Mouse (Mus musculus) intestine, embryonic 14.5 days (tissue): Measurements from ENCODE around the gene Sco2. TPM values are rescaled to one million over a fixed set of nuclear protein-coding genes. Genes with fewer than 3 reads are reported as not detected.

Experiments
- ATAC-seq: fragments of 200-750 bp; cut with Nextera tagmentation; replicated peaks from 2 replicates; pipeline ENCODE4 v1.8.0; 2017; ENCODE audit warnings: low read depth, moderate number of reproducible peaks, moderate TSS enrichment, moderate library complexity; ENCODE audit not compliant: low FRiP score, low TSS enrichment
- DNase-seq: peaks from one replicate; pipeline ENCODE4 v3.0.0-alpha.2; 2018; ENCODE audit warnings: low spot score
- H3K27ac ChIP-seq: fragments of 300-500 bp; sonication (generic); 2 replicates; pipeline ENCODE4 v1.5.1; 2014; ENCODE audit warnings: low read depth, mild to moderate bottlenecking, control low read depth
- H3K27me3 ChIP-seq: fragments of 300-500 bp; sonication (generic); replicated peaks from 2 replicates; pipeline ENCODE4 v1.6.1; 2014; ENCODE audit warnings: low read length, control low read depth; ENCODE audit not compliant: control insufficient read depth, insufficient read depth
- H3K36me3 ChIP-seq: fragments of 300-500 bp; sonication (generic); 2 replicates; pipeline ENCODE4 v1.6.1; 2014; ENCODE audit warnings: low read length, control low read depth; ENCODE audit not compliant: control insufficient read depth, insufficient read depth
- H3K4me1 ChIP-seq: fragments of 300-500 bp; sonication (generic); replicated peaks from 2 replicates; pipeline ENCODE4 v1.6.1; 2014; ENCODE audit warnings: low read length, control low read depth, mixed read lengths; ENCODE audit not compliant: control insufficient read depth, insufficient read depth
- H3K4me2 ChIP-seq: fragments of 300-500 bp; sonication (generic); 2 replicates; pipeline ENCODE4 v1.6.1; 2014; ENCODE audit warnings: low read length
- H3K4me3 ChIP-seq: fragments of 300-500 bp; sonication (generic); 2 replicates; pipeline ENCODE4 v1.5.1; 2014; ENCODE audit warnings: low read depth, low read length, control low read depth, mixed read lengths
- H3K9ac ChIP-seq: fragments of 300-500 bp; sonication (generic); 2 replicates; pipeline ENCODE4 v1.6.1; 2014; ENCODE audit warnings: mild to moderate bottlenecking, low read length
- H3K9me3 ChIP-seq: fragments of 300-500 bp; sonication (generic); 2 replicates; pipeline ENCODE4 v1.6.1; 2016; ENCODE audit warnings: low read length, control low read depth; ENCODE audit not compliant: control insufficient read depth
- WGBS: fragments of 180-500 bp; shearing (Covaris S2); extraction: QIAGEN DNeasy Blood & Tissue Kit; methylation state at CpG from one replicate; pipeline ENCODE4 v1.1.7; 2014; 5-methylcytosine and 5-hydroxymethylcytosine counted together
- polyA plus RNA-seq: library from polyadenylated mRNA; unstranded; fragments of >200 nt; fragmentation: Nextera tagmentation; extraction: Ambion mirVana; gene quantifications from 2 replicates; pipeline ENCODE4 v1.2.1, GENCODE M21; 2014

The Sco2 gene
- 12.3 and 14.6 TPM in 2 replicates for polyA plus RNA-seq

DNA sequence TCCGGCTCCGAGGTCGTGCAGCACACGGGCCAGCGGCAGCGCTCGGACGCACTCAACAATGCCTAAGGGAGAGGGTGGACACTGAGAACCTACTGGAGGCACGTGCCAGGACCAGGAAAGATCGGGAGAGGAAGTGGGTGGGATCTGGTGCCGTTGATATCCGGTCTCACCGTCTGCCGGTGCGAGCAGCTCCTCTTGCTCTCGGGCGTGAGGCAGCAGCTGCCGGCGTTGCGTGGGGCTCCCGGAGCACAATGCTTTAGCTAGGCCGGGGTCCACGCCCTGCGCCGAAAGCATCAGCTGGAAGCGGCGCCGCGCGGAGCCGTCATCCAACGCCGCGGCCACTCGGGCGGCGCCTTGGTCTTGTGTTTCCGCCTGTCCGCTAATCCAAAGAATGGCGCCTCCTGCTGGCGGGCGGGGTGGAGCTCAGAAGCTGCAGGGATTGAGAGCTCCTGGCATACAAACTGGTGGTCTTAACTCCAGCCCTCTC lies at the start of gene Sco2:
TSS of gene Sco2 (minus strand) at position 85 of the 487 bp plus-strand sequence.
- Histone ChIP-seq H3K4me2 (peak within 1 kb of the TSS; percentile 77), H3K4me1 (peaks cover 17% of the 10 kb centered on the region), H3K9me3 (no peaks in the 10 kb centered on the region), H3K4me3 (peak within 1 kb of the TSS; percentile 68), H3K27me3 (peaks cover 28% of the 10 kb centered on the region), H3K9ac (peak within 1 kb of the TSS; percentile 70), H3K36me3 (peaks cover 39% of the 10 kb centered on the region), H3K27ac (peak within 1 kb of the TSS; percentile 86)
- ATAC-seq (peak; percentile 79), DNase-seq (peak; percentile 99)
- 0% methylated on average over 42 of the region's 42 CpGs for WGBS

GRCm38 (mm10) chr15:89421938-89422337 lies 48.3 kb upstream of the Sco2 start:
- no peak overlapping the region for H3K4me3 ChIP-seq
- no peak overlapping the region for H3K27ac ChIP-seq
- no peaks in the 10 kb centered on the region for H3K9me3 ChIP-seq
- DNase-seq = no peak
- peaks cover 26% of the 10 kb centered on the region for H3K36me3 ChIP-seq
- ATAC-seq = no peak
- H3K4me1 ChIP-seq = no peaks in the 10 kb centered on the region
- H3K9ac ChIP-seq = no peak overlapping the region
- 97% methylated on average over 9 of the region's 9 CpGs for WGBS
- H3K4me2 ChIP-seq = no peak overlapping the region
- H3K27me3 ChIP-seq = no peaks in the 10 kb centered on the region

DNA sequence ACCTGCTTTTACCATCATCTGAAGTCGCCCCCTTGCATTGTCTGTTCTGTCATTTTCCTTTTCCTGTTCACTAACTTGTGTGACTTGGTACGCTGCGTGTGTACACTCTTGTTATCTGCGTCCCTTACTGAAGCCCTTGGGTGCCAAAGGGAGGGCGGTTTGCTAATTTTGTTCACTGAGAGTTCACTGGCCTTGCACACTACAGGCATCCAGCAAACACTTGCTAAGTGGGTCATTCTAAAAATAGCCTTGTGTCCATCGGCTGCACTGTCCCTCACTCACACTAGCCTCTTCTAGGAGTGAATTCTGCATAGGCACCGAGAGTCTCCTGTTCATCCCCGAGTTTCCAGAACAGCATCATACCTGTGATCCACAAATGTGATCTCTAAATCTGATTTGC lies 41.6 kb upstream of the Sco2 start:
- WGBS = 87% methylated on average over 8 of the region's 8 CpGs
- peaks cover 14% of the 10 kb centered on the region; the same call in 1 of the 2 replicates for H3K36me3 ChIP-seq
- no peaks in the 10 kb centered on the region for H3K9me3 ChIP-seq
- H3K4me2 ChIP-seq = no peak overlapping the region
- no peak overlapping the region for H3K4me3 ChIP-seq
- DNase-seq (no peak), ATAC-seq (no peak)
- H3K27me3 ChIP-seq = no peaks in the 10 kb centered on the region
- no peak overlapping the region for H3K27ac ChIP-seq
- no peak overlapping the region for H3K9ac ChIP-seq
- no peaks in the 10 kb centered on the region for H3K4me1 ChIP-seq

- Histone ChIP-seq H3K27me3 (no peaks in the 10 kb centered on the region), H3K36me3 (no peaks in the 10 kb centered on the region), H3K4me1 (no peaks in the 10 kb centered on the region), H3K9me3 (peaks cover 4% of the 10 kb centered on the region; the same call in 1 of the 2 replicates), H3K27ac (no peak within 1 kb of the TSS), H3K4me2 (no peak within 1 kb of the TSS), H3K9ac (no peak within 1 kb of the TSS), H3K4me3 (no peak within 1 kb of the TSS)
- WGBS = 78% methylated on average over 20 of the region's 24 CpGs
- no peak for DNase-seq
- 0 out of 2 replicates have a peak, but pooled peaks have one; percentile 32 for ATAC-seq
Measured at GRCm38 (mm10) chr15:89410118-89410517, 36.5 kb upstream of the Sco2 start, which contains the start of gene Syce3. Gene Syce3 (minus strand): TSS chr15:89410503.

DNA sequence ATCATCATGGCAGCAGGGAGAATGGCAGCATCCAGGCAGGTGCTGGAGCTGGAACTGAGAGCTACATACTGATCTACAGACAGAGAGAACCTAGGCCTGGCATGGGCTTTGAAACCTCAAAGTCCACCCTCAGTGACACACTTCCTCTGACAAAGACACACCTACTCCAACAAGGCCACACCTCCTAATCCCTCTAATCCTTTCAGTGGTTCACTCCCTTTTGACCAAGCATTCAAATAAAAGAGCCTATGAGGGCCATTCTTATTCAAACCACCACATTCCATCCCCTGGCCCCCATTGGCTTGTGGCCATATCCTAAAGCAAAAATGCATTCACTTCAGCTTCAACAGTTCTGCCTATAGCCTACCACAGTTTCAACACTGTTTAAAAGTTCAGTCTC lies 33.0 kb upstream of the Sco2 start:
- no peaks in the 10 kb centered on the region for H3K36me3 ChIP-seq
- DNase-seq (no peak), ATAC-seq (no peak)
- no peak overlapping the region for H3K27ac ChIP-seq
- no peaks in the 10 kb centered on the region for H3K27me3 ChIP-seq
- H3K4me1 ChIP-seq = no peaks in the 10 kb centered on the region
- no peak overlapping the region for H3K4me3 ChIP-seq
- no peak overlapping the region for H3K4me2 ChIP-seq
- peaks cover 4% of the 10 kb centered on the region; the same call in 1 of the 2 replicates for H3K9me3 ChIP-seq
- no peak overlapping the region for H3K9ac ChIP-seq

DNA sequence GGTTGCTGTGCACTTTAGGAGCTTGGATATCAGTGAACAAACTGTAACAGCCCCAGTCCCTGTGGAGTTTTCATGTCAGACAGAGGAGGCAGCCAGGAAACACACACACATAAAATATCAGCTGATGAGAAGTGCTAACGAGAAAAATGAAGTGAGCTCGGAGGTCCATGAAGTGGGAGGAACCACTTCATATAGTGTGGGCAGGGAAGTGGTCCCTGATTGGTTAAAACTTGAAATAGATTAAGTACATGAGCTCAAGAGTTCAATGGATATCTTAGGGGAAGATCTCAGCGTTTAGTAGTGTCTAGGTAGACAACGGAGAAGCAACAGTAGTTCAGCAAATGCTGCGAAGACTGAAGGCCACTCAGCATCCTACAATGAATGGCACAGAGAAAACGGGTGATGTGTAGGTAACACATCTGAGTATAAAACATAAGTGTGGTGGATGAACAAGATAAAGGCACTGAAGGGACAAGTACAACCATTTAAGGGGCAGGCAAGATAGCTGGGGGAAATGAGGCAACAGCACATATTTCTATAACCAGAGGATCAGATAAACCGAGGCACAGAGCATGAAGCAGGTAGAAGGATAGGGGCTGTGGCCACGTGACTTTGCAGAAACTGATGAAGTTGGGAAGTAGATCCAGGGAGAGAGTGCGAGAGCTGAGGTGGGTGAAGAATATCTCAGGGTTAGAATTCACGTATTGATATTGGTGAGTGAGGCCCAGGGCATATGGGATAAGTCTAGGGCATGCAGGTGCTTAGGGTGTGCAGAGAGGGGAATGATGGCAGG lies 31.4 kb upstream of the Sco2 start:
- no peak overlapping the region for H3K4me2 ChIP-seq
- no peaks in the 10 kb centered on the region for H3K4me1 ChIP-seq
- H3K36me3 ChIP-seq = no peaks in the 10 kb centered on the region
- peaks cover 4% of the 10 kb centered on the region; the same call in 1 of the 2 replicates for H3K9me3 ChIP-seq
- no peak overlapping the region for H3K4me3 ChIP-seq
- ATAC-seq (no peak), DNase-seq (no peak)
- no peak overlapping the region for H3K27ac ChIP-seq
- WGBS = 82% methylated on average over 10 of the region's 10 CpGs
- no peaks in the 10 kb centered on the region for H3K27me3 ChIP-seq
- no peak overlapping the region for H3K9ac ChIP-seq

DNA sequence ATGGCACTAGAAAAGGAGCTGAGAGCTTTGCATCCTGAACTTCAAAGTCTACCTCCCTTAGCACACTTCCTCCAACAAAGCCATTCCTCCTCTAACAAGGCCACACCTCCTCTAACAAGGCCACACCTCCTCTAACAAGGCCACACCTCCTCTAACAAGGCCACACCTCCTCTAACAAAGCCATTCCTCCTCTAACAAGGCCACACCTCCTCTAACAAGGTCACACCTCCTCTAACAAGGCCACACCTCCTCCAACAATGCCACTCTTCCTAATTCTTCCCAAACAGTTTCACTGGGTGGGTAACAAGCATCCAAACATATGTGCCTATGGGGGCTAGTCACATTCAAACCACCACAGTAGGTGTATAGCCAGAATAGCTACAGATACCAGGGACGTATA lies 28.8 kb upstream of the Sco2 start:
- Histone ChIP-seq H3K27me3 (no peaks in the 10 kb centered on the region), H3K4me1 (no peaks in the 10 kb centered on the region), H3K9ac (no peak overlapping the region), H3K9me3 (peaks cover 4% of the 10 kb centered on the region; the same call in 1 of the 2 replicates), H3K4me2 (no peak overlapping the region), H3K4me3 (no peak overlapping the region), H3K36me3 (no peaks in the 10 kb centered on the region), H3K27ac (no peak overlapping the region)
- DNase-seq (no peak), ATAC-seq (no peak)
- 88% methylated on average over 1 of the region's 1 CpGs for whole genome bisulfite sequencing

- ATAC-seq (no peak), DNase-seq (no peak)
- Histone ChIP-seq H3K36me3 (no peaks in the 10 kb centered on the region), H3K9ac (no peak overlapping the region), H3K4me1 (no peaks in the 10 kb centered on the region), H3K4me3 (no peak overlapping the region), H3K9me3 (no peaks in the 10 kb centered on the region), H3K4me2 (no peak overlapping the region), H3K27me3 (no peaks in the 10 kb centered on the region), H3K27ac (no peak overlapping the region)
- 59% methylated on average over 1 of the region's 1 CpGs for WGBS
Measured at GRCm38 (mm10) chr15:89399716-89400115, 26.1 kb upstream of the Sco2 start.

DNA sequence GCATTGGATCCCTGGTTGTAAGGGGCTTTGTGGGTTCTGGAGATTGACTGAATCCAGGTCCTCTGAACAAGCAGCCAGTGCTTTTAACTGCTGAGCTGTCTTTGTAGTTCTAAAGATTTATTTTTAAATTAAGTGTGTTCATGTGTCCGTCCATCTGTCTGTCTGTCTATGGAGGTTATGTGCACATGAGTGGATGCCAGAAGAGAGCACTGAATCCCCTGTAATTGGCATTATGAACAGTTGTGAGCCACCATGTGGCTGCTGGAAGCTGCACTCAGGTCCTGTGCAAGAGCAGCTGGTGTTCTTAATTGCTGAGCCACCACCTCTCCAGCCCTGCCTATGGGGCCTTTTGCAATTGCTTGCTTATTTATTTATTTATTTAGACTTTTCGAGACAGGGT lies 24.5 kb upstream of the Sco2 start:
- Histone ChIP-seq H3K9ac (no peak overlapping the region), H3K36me3 (no peaks in the 10 kb centered on the region), H3K4me3 (no peak overlapping the region), H3K9me3 (no peaks in the 10 kb centered on the region), H3K27me3 (no peaks in the 10 kb centered on the region), H3K4me2 (no peak overlapping the region), H3K27ac (no peak overlapping the region), H3K4me1 (no peaks in the 10 kb centered on the region)
- WGBS = 92% methylated on average over 2 of the region's 2 CpGs
- ATAC-seq (no peak), DNase-seq (no peak)
